Mouse (Mus musculus) cortical plate, adult 2 months (tissue): Measurements from ENCODE around the gene Phf2. TPM values are rescaled to one million over a fixed set of nuclear protein-coding genes. Genes with fewer than 3 reads are reported as not detected.

Source experiments
- H3K27ac ChIP-seq: fragments of 200-500 bp; 2 replicates; pipeline ENCODE4 v1.5.1; 2012; ENCODE audit warnings: low read length, control low read depth, inconsistent platforms; ENCODE audit not compliant: insufficient read depth
- H3K4me1 ChIP-seq: fragments of 200-500 bp; 2 replicates; pipeline ENCODE4 v1.6.1; 2011; ENCODE audit warnings: low read length; ENCODE audit not compliant: control insufficient read depth, insufficient read depth
- H3K4me3 ChIP-seq: fragments of 200-500 bp; 2 replicates; pipeline ENCODE4 v1.5.1; 2011; ENCODE audit warnings: mild to moderate bottlenecking, low read length, control low read depth; ENCODE audit not compliant: insufficient read depth
- CTCF ChIP-seq: fragments of 200-500 bp; IDR thresholded peaks from 2 replicates; pipeline ENCODE4 v1.5.1; 2011; ENCODE audit warnings: mild to moderate bottlenecking, control low read depth, low read length; ENCODE audit not compliant: insufficient read depth; ENCODE audit errors: extremely low read depth
- POLR2A ChIP-seq: fragments of 200-500 bp; IDR thresholded peaks from 2 replicates; pipeline ENCODE4 v1.6.1; 2011; ENCODE audit warnings: mild to moderate bottlenecking, low read length, control low read depth; ENCODE audit not compliant: insufficient read depth; ENCODE audit errors: extremely low read depth
- polyA plus RNA-seq: library from polyadenylated mRNA; depleted of rRNA; stranded (reverse); fragments of >200 nt; gene quantifications from 2 replicates; pipeline ENCODE4 v1.2.3, GENCODE M21; 2012; rRNA removed

The Phf2 gene
- polyA plus RNA-seq, 1 experiment = 17.5 TPM

GRCm38 (mm10) chr13:48760855-48761436, 110.0 kb downstream of the Phf2 start:
- no peak overlapping the region for H3K4me3 ChIP-seq
- no peak overlapping the region for H3K27ac ChIP-seq
- H3K4me1 ChIP-seq = no peaks in the 10 kb centered on the region
- TF ChIP-seq CTCF (no peak), POLR2A (no peak)

- H3K4me1 ChIP-seq = no peaks in the 10 kb centered on the region
- H3K27ac ChIP-seq = no peak overlapping the region
- TF ChIP-seq CTCF = no peak
- TF ChIP-seq POLR2A = no peak
- no peak overlapping the region for H3K4me3 ChIP-seq
These were observed 114.2 kb downstream of the Phf2 start for GRCm38 (mm10) chr13:48756769-48757168.

Other genes with a start within 250 kb of the Phf2 start
- gene Ptpdc1, start 245.5 kb downstream of the Phf2 start, polyA plus RNA-seq = 15.4 and 16.6 TPM in 2 replicates
- not detected in 2 replicates for gene Barx1, start 208.1 kb downstream of the Phf2 start, polyA plus RNA-seq
- 80.3 and 81.6 TPM in 2 replicates for gene Fam120a, start 96.9 kb upstream of the Phf2 start, polyA plus RNA-seq